Mouse (Mus musculus): ENCODE measurements around the gene Nfatc2.

DNA sequence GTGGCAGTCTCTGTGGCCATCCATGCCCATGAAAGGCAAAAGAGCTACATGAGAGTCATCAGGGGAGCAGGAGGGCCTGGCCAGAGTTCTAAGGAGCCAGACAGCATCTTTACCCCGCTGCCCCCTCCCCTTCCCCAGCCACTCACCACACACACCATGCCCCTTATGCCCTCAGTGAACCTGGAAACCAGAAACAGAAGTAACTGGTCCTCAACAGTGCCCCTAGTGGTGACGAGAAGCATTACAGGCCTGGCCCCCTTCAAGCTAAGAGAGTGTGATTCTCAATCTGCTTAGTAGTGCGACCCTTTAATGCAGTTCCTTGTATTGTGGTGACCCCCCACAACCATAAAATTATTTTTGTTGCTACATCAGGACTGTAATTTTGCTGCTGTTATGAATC lies 150.5 kb downstream of the Nfatc2 start:
- TF ChIP-seq CTCF (IDR thresholded peaks at IDR 0.05; ENCODE audit: low read depth, low read length), result peak; percentile 53; the same call in 1 of the 2 replicates
- no peak for TF ChIP-seq POLR2A (IDR thresholded peaks at IDR 0.05; ENCODE audit: borderline replicate concordance, low read depth, low read length)
